Mouse (Mus musculus) MEL (cell line): ENCODE results near the gene Zswim5.
"Not testable (repeated sequence)": the region's sequence is repeated elsewhere in the genome, so short reads cannot be mapped to it uniquely, and the experiment has no call there.

Experiments
- CTCF ChIP-seq, 3 experiments: IDR thresholded peaks in 2 of 3; conservative IDR thresholded peaks in 1 of 3; 2 replicates each; pipeline ENCODE4 v1.5.1; 2011 to 2012; ENCODE audit warnings: low read length in 3 of 3, low read depth in 2 of 3, mild to moderate bottlenecking in 2 of 3, improper control_type of control experiment in 1 of 3, inconsistent platforms in 1 of 3, mixed read lengths in 1 of 3, moderate library complexity in 1 of 3; ENCODE audit not compliant: control insufficient read depth in 1 of 3, insufficient read depth in 1 of 3, poor library complexity in 1 of 3, severe bottlenecking in 1 of 3
- EP300 ChIP-seq, 2 experiments: IDR thresholded peaks; 2 replicates each; pipeline ENCODE4 v1.6.1; 2011; ENCODE audit warnings: improper control_type of control experiment in 2 of 2, low read length in 2 of 2, low read depth in 1 of 2, mild to moderate bottlenecking in 1 of 2
- ETS1 ChIP-seq: IDR thresholded peaks from 2 replicates; pipeline ENCODE4 v1.6.1; 2012; ENCODE audit warnings: low read depth, mild to moderate bottlenecking, inconsistent platforms, low read length, improper control_type of control experiment, moderate library complexity
- POLR2A ChIP-seq, 2 experiments: IDR thresholded peaks; 2 replicates each; pipeline ENCODE4 v1.6.1; 2011 to 2012; ENCODE audit warnings: low read length in 2 of 2, mild to moderate bottlenecking in 2 of 2, control low read depth in 1 of 2, improper control_type of control experiment in 1 of 2, low read depth in 1 of 2, moderate library complexity in 1 of 2; ENCODE audit not compliant: control insufficient read depth in 1 of 2, insufficient read depth in 1 of 2, poor library complexity in 1 of 2

DNA sequence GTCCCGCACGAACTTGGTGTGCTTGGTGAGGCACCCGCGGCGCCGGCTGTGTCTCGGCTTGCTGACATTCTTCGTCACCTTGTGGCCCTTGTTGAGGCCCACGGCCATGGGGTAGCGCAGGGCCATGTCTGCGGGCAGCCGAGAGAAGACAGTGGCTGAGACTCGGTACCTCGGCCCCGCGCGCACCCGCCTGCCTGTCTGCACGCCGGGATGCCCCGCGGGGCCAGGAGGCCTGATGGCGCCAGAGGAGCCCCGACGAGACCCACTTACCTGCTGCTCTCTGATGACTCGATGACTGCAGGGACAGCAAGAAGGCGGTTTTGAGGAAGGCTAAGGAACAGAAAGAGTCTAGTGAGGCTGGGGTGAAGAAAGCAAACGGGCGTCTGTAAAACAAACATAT lies 37.1 kb upstream of the Zswim5 start:
- not testable (repeated sequence) for TF ChIP-seq ETS1; CTCF (IDR thresholded peaks at IDR 0.05 in 2 of 3, conservative IDR thresholded peaks at IDR 0.05 in 1 of 3; ENCODE audit: control insufficient read depth in 1 of 3, insufficient read depth in 1 of 3, low read depth in 2 of 3, low read length in 3 of 3, poor library complexity in 1 of 3, severe bottlenecking in 1 of 3); POLR2A (IDR thresholded peaks at IDR 0.05; ENCODE audit: control insufficient read depth in 1 of 2, insufficient read depth in 1 of 2, low read depth in 1 of 2, low read length in 2 of 2, poor library complexity in 1 of 2); EP300 (IDR thresholded peaks at IDR 0.05; ENCODE audit: low read depth in 1 of 2, low read length in 2 of 2)
